Mouse (Mus musculus) embryonic fibroblast, embryonic 13.5 days (primary cell): ENCODE measurements at regions not wholly inside any gene's neighbourhood (a gene's known extent, or its start where the extent isn't known, plus 50 kb on each side); places are given as distances from the start of the nearest gene placed in this dataset.
"Not testable (repeated sequence)": the region's sequence is repeated elsewhere in the genome, so short reads cannot be mapped to it uniquely, and the experiment has no call there.

Experiments used
- H3K27ac ChIP-seq: 2 replicates; pipeline ENCODE4 v1.5.1; 2012; ENCODE audit warnings: low read length, control low read depth, inconsistent platforms; ENCODE audit not compliant: insufficient read depth
- H3K4me1 ChIP-seq: 2 replicates; pipeline ENCODE4 v1.6.1; 2011; ENCODE audit warnings: low read length; ENCODE audit not compliant: control insufficient read depth, insufficient read depth
- H3K4me3 ChIP-seq: 2 replicates; pipeline ENCODE4 v1.5.1; 2011; ENCODE audit warnings: mild to moderate bottlenecking, control low read depth, low read length; ENCODE audit not compliant: insufficient read depth
- CTCF ChIP-seq: IDR thresholded peaks from 2 replicates; pipeline ENCODE4 v1.5.1; 2011; ENCODE audit warnings: mild to moderate bottlenecking, control low read depth, low read length, moderate library complexity, borderline replicate concordance; ENCODE audit not compliant: insufficient read depth
- POLR2A ChIP-seq: IDR thresholded peaks from 2 replicates; pipeline ENCODE4 v1.6.1; 2011; ENCODE audit warnings: low read depth, mild to moderate bottlenecking, control low read depth, low read length, moderate library complexity

- no peak for TF ChIP-seq POLR2A
- no peak for TF ChIP-seq CTCF
- no peaks in the 10 kb centered on the region for H3K4me1 ChIP-seq
- H3K4me3 ChIP-seq: no peak overlapping the region
- H3K27ac ChIP-seq: no peak overlapping the region
Measured at GRCm38 (mm10) chr4:67141896-67142295, 314.5 kb downstream of the Tlr4 start.

DNA sequence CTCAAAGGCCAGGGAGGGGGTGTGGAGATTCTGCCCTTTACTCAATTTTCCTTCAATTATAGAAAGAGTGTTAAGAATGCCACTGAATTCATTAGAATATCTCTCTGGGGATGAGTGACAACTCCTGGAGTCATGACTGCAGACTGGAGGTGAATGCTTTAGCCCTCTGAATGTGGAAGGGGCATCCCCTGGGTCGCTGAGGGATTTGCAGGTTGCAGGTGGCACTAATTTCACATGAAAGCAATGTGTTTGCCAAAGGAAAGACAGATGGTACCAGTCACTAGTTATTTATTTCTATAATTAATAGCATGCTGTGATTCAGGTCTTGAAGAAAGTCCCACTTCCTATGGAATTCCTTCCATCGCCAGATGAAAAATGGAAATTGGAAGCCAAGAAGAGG is 321.1 kb downstream of the Tlr4 start:
- H3K4me1 ChIP-seq: no peaks in the 10 kb centered on the region
- TF ChIP-seq CTCF (no peak), POLR2A (no peak)
- no peak overlapping the region for H3K4me3 ChIP-seq
- no peak overlapping the region for H3K27ac ChIP-seq

DNA sequence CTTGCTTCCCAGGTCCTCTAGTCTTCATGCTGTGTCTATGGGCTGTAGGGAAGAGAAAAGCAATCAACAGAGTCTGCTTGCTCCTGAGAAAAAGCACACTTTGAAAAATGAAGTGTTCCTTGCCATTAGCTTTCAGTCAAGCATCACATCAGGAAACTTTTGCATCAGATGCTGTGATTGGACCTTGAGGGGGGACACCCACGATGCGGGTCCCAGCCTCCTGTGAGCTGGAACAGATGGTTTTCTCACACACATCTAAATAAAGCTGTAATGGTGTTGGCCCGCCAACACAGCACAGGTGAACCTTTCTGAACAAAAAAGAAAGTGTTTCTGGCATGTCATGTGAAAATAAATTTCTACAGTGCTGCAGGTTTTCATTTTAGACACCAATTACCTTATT is 335.3 kb downstream of the Tlr4 start:
- TF ChIP-seq CTCF: no peak
- TF ChIP-seq POLR2A: no peak
- H3K27ac ChIP-seq: no peak overlapping the region
- no peaks in the 10 kb centered on the region for H3K4me1 ChIP-seq
- no peak overlapping the region for H3K4me3 ChIP-seq

DNA sequence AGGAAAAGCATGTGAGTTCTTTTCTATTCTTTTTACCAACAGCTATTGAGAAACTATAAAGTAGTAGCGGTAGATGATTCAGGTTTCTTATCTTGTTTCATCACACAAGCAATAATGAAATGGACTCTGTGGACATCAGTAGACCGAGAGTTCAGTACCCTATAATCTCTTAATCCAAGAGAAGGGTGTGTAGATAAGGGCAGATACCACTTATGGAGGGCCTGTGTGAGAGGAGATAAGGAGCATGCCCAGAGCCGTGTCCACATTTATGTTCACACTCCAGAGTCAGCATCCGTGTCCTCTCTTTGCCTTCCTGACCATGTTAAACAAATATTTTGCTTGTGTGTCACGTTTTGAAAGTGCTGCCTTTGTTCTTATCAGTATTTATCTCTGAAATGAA is 340.3 kb downstream of the Tlr4 start:
- no peak overlapping the region for H3K4me3 ChIP-seq
- H3K27ac ChIP-seq: no peak overlapping the region
- TF ChIP-seq POLR2A (no peak), CTCF (no peak)
- H3K4me1 ChIP-seq: no peaks in the 10 kb centered on the region

GRCm38 (mm10) chr4:67187725-67188510 is 360.5 kb downstream of the Tlr4 start:
- H3K4me3 ChIP-seq: no peak overlapping the region
- H3K27ac ChIP-seq: no peak overlapping the region
- TF ChIP-seq POLR2A (no peak), CTCF (no peak)
- peaks cover 2% of the 10 kb centered on the region; the same call in 1 of the 2 replicates for H3K4me1 ChIP-seq

DNA sequence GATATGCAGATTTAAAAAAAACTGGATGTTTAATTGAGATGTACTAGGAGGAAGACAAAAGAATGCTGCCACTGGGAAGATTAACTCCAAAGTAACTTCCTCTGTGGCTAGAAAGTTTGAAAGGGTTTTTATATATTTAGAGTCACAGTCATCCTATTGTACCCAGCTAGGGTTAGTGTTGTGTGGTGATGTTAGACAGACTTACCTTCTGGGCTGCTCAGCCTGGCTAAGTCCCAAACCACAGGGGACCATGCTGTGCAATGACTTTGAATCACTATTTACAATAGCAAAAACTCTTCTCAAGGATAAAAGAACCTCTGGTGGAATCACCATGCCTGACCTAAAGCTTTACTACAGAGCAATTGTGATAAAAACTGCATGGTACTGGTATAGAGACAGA is 363.2 kb downstream of the Tlr4 start:
- TF ChIP-seq POLR2A: no peak
- TF ChIP-seq CTCF: no peak
- Histone ChIP-seq H3K27ac (no peak overlapping the region), H3K4me3 (no peak overlapping the region), H3K4me1 (peaks cover 2% of the 10 kb centered on the region; the same call in 1 of the 2 replicates)

DNA sequence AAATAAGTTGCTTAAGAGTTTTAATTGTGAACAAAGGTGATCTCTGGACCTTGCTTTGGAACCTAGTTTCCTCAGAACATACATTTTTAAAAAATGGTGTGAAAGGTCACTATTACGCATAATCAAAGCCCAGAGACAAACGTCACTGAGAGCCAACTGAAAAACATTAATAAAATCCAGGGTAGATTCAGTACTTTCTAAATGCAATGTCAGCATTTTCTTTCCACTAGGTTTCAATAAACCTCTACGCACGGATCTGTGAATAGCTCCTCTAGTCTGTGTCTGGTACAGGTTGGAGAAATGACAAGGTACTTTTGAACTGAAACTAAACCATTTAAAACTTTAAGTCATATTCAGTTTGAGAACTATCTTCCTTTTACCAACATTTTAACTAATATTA is 367.0 kb downstream of the Tlr4 start:
- H3K4me3 ChIP-seq: no peak overlapping the region
- no peaks in the 10 kb centered on the region; the same call in 1 of the 2 replicates for H3K4me1 ChIP-seq
- TF ChIP-seq POLR2A (no peak), CTCF (no peak)
- H3K27ac ChIP-seq: no peak overlapping the region

DNA sequence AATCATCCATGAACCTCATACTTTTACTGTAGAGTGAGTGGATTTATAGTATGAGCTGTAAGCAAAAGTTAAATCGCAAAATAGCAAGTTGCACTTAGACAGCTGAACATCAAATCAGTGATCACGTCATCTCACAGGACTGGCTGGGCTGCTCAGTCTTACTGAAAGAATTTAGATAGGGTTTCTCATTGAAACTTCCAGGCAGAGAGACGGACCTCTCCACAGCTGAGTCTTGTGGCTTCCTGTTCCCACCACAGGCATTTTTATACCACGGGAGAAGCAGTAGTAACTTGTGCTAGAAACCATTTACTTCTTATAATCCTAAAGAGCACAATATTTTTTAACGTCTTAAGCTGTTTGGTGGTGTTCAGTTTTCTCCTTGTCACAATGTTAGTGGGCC is 369.5 kb downstream of the Tlr4 start:
- H3K27ac ChIP-seq: peak overlapping the region; percentile 59
- H3K4me1 ChIP-seq: no peaks in the 10 kb centered on the region; the same call in 1 of the 2 replicates
- H3K4me3 ChIP-seq: no peak overlapping the region
- TF ChIP-seq CTCF (no peak), POLR2A (no peak)

DNA sequence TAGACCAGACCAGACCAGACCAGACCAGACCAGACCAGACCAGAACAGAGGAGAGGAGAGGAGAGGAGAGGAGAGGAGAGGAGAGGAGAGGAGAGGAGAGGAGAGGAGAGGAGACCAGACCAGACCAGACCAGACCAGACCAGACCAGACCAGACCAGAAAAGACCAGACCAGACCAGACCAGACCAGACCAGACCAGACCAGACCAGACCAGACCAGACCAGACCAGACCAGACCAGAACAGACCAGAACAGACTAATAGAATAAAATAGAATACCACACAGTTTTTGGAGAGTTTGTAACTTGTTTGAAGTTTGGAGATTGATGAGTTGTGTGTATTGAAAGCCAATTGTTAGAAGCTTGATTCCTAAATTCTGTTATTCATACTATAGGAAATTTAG is 381.0 kb downstream of the Tlr4 start:
- not testable (repeated sequence) for H3K4me1 ChIP-seq, H3K4me3 ChIP-seq, H3K27ac ChIP-seq

GRCm38 (mm10) chr4:67213363-67213762 is 386.0 kb downstream of the Tlr4 start:
- Histone ChIP-seq H3K27ac (no peak overlapping the region), H3K4me1 (no peaks in the 10 kb centered on the region), H3K4me3 (no peak overlapping the region)
- no peak for TF ChIP-seq CTCF
- no peak for TF ChIP-seq POLR2A
